Mouse (Mus musculus) bone marrow macrophage, adult 2 months (primary cell): ENCODE results near the gene Pafah1b1.

Source experiments
- CTCF ChIP-seq: IDR thresholded peaks from 2 replicates; pipeline ENCODE4 v1.5.1; 2012; ENCODE audit warnings: low read depth, mild to moderate bottlenecking, low read length, moderate library complexity
- POLR2A ChIP-seq: IDR thresholded peaks from 2 replicates; pipeline ENCODE4 v1.6.1; 2012; ENCODE audit warnings: mild to moderate bottlenecking, low read depth, low read length, borderline replicate concordance

GRCm38 (mm10) chr11:74767469-74767868 is 43.0 kb upstream of the Pafah1b1 start:
- TF ChIP-seq CTCF, result no peak
- no peak for TF ChIP-seq POLR2A
